Mouse (Mus musculus): Measurements from ENCODE around the gene Cdc42se1.

GRCm38 (mm10) chr3:95186100-95186499 lies 42.4 kb upstream of the Cdc42se1 start:
- no peak for TF ChIP-seq POLR2A (IDR thresholded peaks at IDR 0.05; ENCODE audit: low read depth, low read length)
- TF ChIP-seq CTCF (IDR thresholded peaks at IDR 0.05; ENCODE audit: extremely low read depth, insufficient read length, insufficient replicate concordance, low read depth, low read length): no peak

All from small intestine, adult 2 months (tissue).